Mouse (Mus musculus): ENCODE data around the gene Clec4g.

The Clec4g gene

DNA sequence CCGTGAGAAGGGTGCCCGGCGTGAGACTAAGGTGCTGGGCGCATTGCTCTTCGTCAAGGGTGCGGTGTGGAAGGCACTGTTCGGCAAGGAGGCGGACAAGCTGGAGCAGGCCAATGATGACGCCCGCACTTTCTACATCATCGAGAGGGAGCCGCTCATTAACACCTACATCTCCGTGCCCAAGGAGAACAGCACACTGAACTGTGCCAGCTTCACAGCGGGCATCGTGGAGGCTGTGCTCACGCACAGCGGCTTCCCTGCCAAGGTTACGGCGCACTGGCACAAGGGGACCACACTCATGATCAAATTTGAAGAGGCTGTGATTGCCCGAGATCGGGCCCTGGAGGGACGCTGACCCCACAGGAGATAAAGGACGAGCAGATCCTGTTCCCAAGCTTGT lies 41.2 kb downstream of the Clec4g start:
- DNase-seq (ENCODE audit: low spot score in 2 of 2), result no peak

DNA sequence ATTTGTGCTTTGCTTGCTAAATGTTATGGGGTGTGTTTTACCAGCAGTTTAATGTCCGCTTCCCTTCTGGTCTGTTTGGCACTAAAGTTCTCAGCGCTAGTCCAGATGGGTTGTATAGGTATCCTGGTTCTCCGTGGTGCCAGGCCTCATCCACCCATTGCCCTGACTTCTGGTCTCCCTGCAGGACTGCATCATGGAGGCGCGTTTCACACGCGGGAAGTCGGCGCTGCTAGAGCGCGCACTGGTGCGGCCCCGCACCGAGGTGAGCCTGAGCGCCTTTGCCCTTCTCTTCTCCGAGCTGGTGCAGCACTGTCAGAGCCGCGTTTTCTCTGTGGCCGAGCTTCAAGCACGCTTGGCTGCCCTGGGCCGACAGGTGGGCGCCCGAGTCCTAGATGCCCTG lies 41.6 kb downstream of the Clec4g start:
- no peak for DNase-seq (ENCODE audit: low spot score in 2 of 2)

DNA sequence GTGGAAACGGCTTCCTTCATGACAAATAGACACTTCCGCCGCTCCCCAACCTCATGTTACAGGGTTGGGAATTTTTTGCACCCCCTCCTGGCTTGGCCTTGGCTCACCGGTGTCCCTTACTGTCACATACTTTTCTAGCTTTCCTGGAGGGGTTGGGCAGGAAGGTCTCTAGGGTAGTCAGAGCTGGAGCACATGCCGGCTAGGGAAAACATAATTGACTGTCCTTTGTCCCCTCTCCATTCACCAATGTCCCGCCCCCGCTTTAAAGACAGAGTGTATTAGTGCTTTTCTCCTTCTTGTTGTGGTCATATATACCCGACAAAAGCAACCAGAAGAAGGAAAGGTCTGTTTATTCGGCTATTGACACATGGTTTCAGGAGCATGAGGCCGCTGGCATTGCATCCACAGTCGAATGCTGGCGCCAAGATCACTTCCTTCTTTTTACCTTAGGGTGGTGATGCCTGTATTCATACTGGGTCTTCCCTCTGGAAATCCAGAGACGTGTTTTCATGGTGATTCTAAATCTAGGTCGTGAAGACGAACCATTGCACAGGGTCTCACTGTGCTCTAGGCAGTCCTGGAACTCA lies 43.4 kb downstream of the Clec4g start:
- DNase-seq (ENCODE audit: low spot score in 2 of 2), result no peak

DNA sequence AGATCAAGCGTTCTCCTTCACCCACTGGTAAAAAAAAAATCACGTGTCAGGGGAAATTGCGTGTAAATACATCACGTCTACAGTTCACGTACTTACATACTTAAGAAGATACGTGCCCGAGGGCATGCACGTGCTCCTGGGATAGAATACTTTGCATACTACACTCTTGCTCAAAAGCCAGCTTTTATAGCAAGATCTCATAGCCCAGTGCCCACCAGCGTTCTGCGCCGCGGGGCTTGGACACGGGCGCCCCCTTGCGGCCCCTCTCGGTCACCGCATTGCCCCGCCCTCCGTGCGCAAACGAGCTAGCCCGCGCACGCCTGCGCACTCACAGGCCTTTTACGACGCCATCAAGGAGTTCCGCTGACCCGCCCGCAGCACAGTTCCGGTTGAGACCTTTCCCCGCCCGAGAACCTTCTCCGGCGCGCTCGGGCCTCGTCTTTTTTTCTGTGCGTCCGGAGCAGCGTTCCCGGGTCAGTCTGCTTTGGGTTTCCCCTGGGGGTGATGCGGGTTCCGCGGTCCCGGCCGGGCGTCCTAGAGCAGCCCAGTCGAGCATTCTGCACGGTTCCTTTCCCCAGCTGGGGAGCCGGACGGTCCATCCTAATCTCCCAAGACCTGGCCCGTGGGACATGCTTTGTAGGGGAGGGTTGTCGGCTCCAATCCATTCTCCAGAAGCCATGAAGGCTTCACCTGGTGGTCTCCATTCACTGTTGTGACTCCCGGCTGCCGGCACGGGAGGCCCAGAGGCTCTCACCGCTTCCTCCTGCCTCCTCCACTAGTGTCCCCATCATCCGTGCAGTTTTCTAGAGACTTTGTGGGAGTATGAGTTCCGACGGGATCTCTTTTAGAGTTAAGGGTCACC lies 44.1 kb downstream of the Clec4g start, which contains the start of gene Trappc5:
Trappc5 (plus strand) TSS at position 169 of the 862 bp plus-strand sequence.
- DNase-seq (ENCODE audit: low spot score in 2 of 2), result peak; percentile 96 to 98

DNA sequence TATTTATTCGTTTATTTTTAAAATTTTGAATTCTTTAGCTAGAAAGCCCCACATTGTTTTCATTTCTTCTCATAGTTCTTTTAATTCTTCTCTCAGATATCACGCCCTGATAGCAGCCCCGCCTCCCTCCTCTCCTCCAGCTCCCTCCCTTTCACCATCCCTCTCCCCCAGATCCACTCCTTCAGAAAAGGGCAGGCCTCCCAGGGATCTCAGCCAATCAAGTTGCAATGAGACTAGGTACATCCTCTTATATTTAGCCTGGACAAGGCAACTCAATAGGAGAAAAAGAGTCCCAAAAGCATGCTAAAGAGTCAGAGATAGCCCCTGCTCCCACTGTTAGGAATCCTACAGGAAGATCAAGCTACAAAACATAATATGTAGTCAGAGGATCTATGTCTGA lies 45.8 kb downstream of the Clec4g start:
- no peak for DNase-seq (ENCODE audit: low spot score in 2 of 2)

DNA sequence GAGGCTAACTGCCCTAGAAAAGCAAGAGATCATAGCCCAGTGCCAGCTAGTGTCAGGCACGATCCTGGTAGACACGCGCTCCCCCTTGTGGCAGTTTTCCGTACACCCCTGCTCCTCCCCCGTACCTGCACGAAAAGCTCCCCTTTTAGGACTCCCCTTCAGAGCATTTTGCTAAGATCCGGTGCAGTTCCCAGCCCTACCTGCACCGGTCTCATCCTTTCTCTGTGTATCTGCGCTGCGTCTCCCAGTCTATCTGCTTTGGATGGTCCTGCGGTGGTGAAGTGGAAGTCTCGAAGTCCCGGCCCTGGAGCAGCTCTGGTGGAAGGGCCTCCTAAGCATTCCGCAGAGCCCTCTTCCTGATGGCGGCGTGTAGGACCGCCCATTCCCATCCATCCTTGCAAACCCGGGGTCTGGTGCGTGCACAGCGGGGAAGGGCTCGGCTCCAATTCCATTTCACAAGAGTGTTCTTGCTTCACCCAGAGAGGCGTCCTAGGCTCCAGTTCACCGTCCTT lies 48.4 kb downstream of the Clec4g start, which contains the start of gene Fcor:
Fcor (minus strand) TSS at position 383 of the 512 bp plus-strand sequence.
- peak; percentile 79 to 86 for DNase-seq (ENCODE audit: low spot score in 2 of 2)

DNA sequence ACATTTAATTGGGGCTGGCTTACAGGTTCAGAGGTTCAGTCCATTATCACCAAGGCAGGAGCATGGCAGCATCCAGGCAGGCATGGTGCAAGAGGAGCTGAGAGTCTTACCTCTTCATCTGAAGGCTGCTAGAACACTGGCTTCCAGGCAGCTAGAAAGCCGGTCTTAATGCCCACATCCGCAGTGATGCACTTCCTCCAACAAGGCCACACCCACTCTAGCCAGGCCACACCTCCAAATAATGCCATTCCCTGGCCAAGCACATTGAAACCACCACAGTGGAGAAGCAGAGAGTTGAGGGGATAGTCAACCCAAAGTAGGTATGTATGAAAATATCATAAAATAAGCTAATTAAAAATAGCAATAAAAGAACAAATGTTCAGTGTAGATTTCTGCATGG lies 50.1 kb downstream of the Clec4g start:
- DNase-seq (ENCODE audit: low spot score in 2 of 2), result no peak

DNA sequence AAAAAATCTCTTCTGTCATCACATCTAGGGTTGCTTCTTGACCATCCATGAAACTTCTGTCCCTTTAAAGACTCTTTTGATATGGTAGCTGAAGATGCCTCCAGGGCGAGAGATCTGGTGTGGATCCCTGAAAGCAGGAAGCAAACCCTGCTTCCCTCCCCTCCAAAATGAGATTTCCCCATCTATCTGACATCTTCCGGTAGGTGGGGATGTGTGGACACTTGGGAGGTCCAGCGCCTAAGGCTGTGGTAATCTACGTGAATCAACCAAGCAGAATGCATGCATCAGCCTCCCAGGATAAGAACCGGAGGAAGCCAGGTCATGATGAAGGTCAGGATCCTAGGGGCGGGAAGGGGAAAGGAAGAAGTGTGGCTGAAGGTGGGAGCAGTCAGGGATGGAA lies 54.9 kb downstream of the Clec4g start, which contains the start of gene Mcemp1:
Mcemp1 (plus strand) TSS at position 248 of the 400 bp plus-strand sequence.
- DNase-seq (ENCODE audit: low spot score in 2 of 2), result no peak

DNA sequence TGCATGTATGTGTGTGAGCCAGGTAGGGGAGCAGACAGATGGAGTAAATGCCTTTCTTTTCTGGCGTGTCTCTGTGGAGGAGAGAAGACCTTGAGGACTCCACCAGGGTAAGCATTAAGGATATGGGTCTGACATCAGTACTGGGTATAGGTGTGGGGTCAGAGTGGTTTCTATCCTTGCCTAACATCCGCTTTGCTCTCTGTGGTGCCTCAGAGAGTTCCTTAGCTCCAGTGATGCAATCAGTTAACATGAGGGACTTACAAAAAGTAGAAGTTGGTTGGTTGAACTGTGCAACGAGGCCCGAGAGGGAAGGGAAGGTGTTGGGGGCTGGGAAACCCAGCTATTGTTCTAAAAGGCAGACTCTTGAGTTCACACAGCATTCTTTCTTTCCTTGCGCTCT lies 56.0 kb downstream of the Clec4g start:
- DNase-seq (ENCODE audit: low spot score in 2 of 2), result no peak

DNA sequence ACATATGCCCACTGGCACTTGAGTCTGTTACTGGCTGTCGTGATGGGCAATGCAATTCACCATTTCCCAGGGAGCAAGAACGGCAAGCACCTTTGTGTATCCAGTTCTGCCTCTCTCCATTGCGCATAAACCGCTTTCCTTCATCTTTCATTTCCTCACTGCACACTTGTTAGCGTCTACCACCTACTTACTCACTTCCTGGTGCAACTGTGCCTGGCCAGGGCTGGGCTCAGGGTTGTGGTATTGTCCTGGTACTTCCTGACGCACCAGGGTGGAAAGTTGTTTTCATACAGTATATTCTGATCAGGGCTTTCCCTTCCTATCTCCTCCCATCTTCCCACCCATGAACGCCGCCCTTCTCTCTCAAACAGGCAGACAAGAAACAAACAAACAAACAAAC lies 59.6 kb downstream of the Clec4g start:
- no peak for DNase-seq (ENCODE audit: low spot score in 2 of 2)

Measured in cerebellum, postnatal 4 days (tissue).